Mouse (Mus musculus): ENCODE data around the gene Itpk1. TPM values are rescaled to one million over a fixed set of nuclear protein-coding genes. Genes with fewer than 3 reads are reported as not detected.

The Itpk1 gene
- polyA plus RNA-seq, 1 experiment from 2014 or later, result 5.8 TPM

GRCm38 (mm10) chr12:102610927-102611326 is 93.8 kb downstream of the Itpk1 start:
- Histone ChIP-seq H3K4me1 (replicated peaks; ENCODE audit: control insufficient read depth, insufficient read depth, low read length) (no peaks in the 10 kb centered on the region), H3K27me3 (replicated peaks; ENCODE audit: control insufficient read depth, insufficient read depth, low read length) (no peaks in the 10 kb centered on the region), H3K9ac (ENCODE audit: low read depth, low read length) (no peak overlapping the region), H3K4me2 (no peak overlapping the region), H3K4me3 (ENCODE audit: low read depth, low read length) (no peak overlapping the region), H3K9me3 (ENCODE audit: control insufficient read depth, low read length) (no peaks in the 10 kb centered on the region), H3K27ac (ENCODE audit: low read depth, low read length) (no peak overlapping the region), H3K36me3 (ENCODE audit: control insufficient read depth, insufficient read depth, low read length) (no peaks in the 10 kb centered on the region)
- WGBS, result 85% methylated on average over 8 of the region's 8 CpGs
- DNase-seq (ENCODE audit: low spot score) (no peak), ATAC-seq (replicated peaks; ENCODE audit: low FRiP score) (no peak)

GRCm38 (mm10) chr12:102607808-102608517 is 96.8 kb downstream of the Itpk1 start:
- no peaks in the 10 kb centered on the region for H3K9me3 ChIP-seq (ENCODE audit: control insufficient read depth, low read length)
- no peak for ATAC-seq (replicated peaks; ENCODE audit: low FRiP score)
- no peak overlapping the region for H3K27ac ChIP-seq (ENCODE audit: low read depth, low read length)
- H3K9ac ChIP-seq (ENCODE audit: low read depth, low read length), result no peak overlapping the region
- DNase-seq (ENCODE audit: low spot score), result no peak
- 83% methylated on average over 11 of the region's 11 CpGs for WGBS
- H3K4me3 ChIP-seq (ENCODE audit: low read depth, low read length), result no peak overlapping the region
- no peaks in the 10 kb centered on the region for H3K36me3 ChIP-seq (ENCODE audit: control insufficient read depth, insufficient read depth, low read length)
- no peaks in the 10 kb centered on the region for H3K4me1 ChIP-seq (replicated peaks; ENCODE audit: control insufficient read depth, insufficient read depth, low read length)
- no peak overlapping the region for H3K4me2 ChIP-seq
- H3K27me3 ChIP-seq (replicated peaks; ENCODE audit: control insufficient read depth, insufficient read depth, low read length), result no peaks in the 10 kb centered on the region

- H3K36me3 ChIP-seq (ENCODE audit: control insufficient read depth, insufficient read depth, low read length), result no peaks in the 10 kb centered on the region
- no peak overlapping the region for H3K4me3 ChIP-seq (ENCODE audit: low read depth, low read length)
- H3K9ac ChIP-seq (ENCODE audit: low read depth, low read length), result no peak overlapping the region
- no peaks in the 10 kb centered on the region for H3K4me1 ChIP-seq (replicated peaks; ENCODE audit: control insufficient read depth, insufficient read depth, low read length)
- H3K4me2 ChIP-seq, result no peak overlapping the region
- H3K27me3 ChIP-seq (replicated peaks; ENCODE audit: control insufficient read depth, insufficient read depth, low read length), result no peaks in the 10 kb centered on the region
- no peak overlapping the region for H3K27ac ChIP-seq (ENCODE audit: low read depth, low read length)
- no peak for DNase-seq (ENCODE audit: low spot score)
- 82% methylated on average over 8 of the region's 8 CpGs for WGBS
- no peak for ATAC-seq (replicated peaks; ENCODE audit: low FRiP score)
- H3K9me3 ChIP-seq (ENCODE audit: control insufficient read depth, low read length), result no peaks in the 10 kb centered on the region
These were observed 97.7 kb downstream of the Itpk1 start for GRCm38 (mm10) chr12:102607066-102607465.

- Histone ChIP-seq H3K9me3 (ENCODE audit: control insufficient read depth, low read length) (no peaks in the 10 kb centered on the region), H3K27me3 (replicated peaks; ENCODE audit: control insufficient read depth, insufficient read depth, low read length) (no peaks in the 10 kb centered on the region), H3K9ac (ENCODE audit: low read depth, low read length) (no peak overlapping the region), H3K4me1 (replicated peaks; ENCODE audit: control insufficient read depth, insufficient read depth, low read length) (no peaks in the 10 kb centered on the region; the same call in 1 of the 2 replicates), H3K4me2 (no peak overlapping the region), H3K27ac (ENCODE audit: low read depth, low read length) (no peak overlapping the region), H3K36me3 (ENCODE audit: control insufficient read depth, insufficient read depth, low read length) (no peaks in the 10 kb centered on the region), H3K4me3 (ENCODE audit: low read depth, low read length) (no peak overlapping the region)
- WGBS, result 80% methylated on average over 6 of the region's 6 CpGs
- DNase-seq (ENCODE audit: low spot score) (no peak), ATAC-seq (replicated peaks; ENCODE audit: low FRiP score) (no peak)
These were observed 99.1 kb downstream of the Itpk1 start for GRCm38 (mm10) chr12:102605607-102606006.

- Histone ChIP-seq H3K4me3 (ENCODE audit: low read depth, low read length) (no peak overlapping the region), H3K4me2 (no peak overlapping the region), H3K36me3 (ENCODE audit: control insufficient read depth, insufficient read depth, low read length) (no peaks in the 10 kb centered on the region), H3K27me3 (replicated peaks; ENCODE audit: control insufficient read depth, insufficient read depth, low read length) (no peaks in the 10 kb centered on the region), H3K9ac (ENCODE audit: low read depth, low read length) (no peak overlapping the region), H3K9me3 (ENCODE audit: control insufficient read depth, low read length) (no peaks in the 10 kb centered on the region), H3K4me1 (replicated peaks; ENCODE audit: control insufficient read depth, insufficient read depth, low read length) (no peaks in the 10 kb centered on the region; the same call in 1 of the 2 replicates), H3K27ac (ENCODE audit: low read depth, low read length) (no peak overlapping the region)
- WGBS, result 78% methylated on average over 9 of the region's 9 CpGs
- DNase-seq (ENCODE audit: low spot score) (no peak), ATAC-seq (replicated peaks; ENCODE audit: low FRiP score) (no peak)
These were observed 102.3 kb downstream of the Itpk1 start for GRCm38 (mm10) chr12:102602255-102603041.

GRCm38 (mm10) chr12:102601847-102602246 is 102.9 kb downstream of the Itpk1 start:
- Histone ChIP-seq H3K4me1 (replicated peaks; ENCODE audit: control insufficient read depth, insufficient read depth, low read length) (no peaks in the 10 kb centered on the region; the same call in 1 of the 2 replicates), H3K9ac (ENCODE audit: low read depth, low read length) (no peak overlapping the region), H3K4me3 (ENCODE audit: low read depth, low read length) (no peak overlapping the region), H3K4me2 (no peak overlapping the region), H3K27ac (ENCODE audit: low read depth, low read length) (no peak overlapping the region), H3K9me3 (ENCODE audit: control insufficient read depth, low read length) (no peaks in the 10 kb centered on the region), H3K36me3 (ENCODE audit: control insufficient read depth, insufficient read depth, low read length) (no peaks in the 10 kb centered on the region), H3K27me3 (replicated peaks; ENCODE audit: control insufficient read depth, insufficient read depth, low read length) (no peaks in the 10 kb centered on the region)
- DNase-seq (ENCODE audit: low spot score), result no peak
- ATAC-seq (replicated peaks; ENCODE audit: low FRiP score), result no peak
- 58% methylated on average over 8 of the region's 8 CpGs for WGBS

GRCm38 (mm10) chr12:102600345-102600744 is 104.4 kb downstream of the Itpk1 start:
- H3K4me3 ChIP-seq (ENCODE audit: low read depth, low read length), result no peak overlapping the region
- H3K4me2 ChIP-seq, result no peak overlapping the region
- ATAC-seq (replicated peaks; ENCODE audit: low FRiP score), result no peak
- WGBS, result 81% methylated on average over 6 of the region's 6 CpGs
- no peaks in the 10 kb centered on the region for H3K36me3 ChIP-seq (ENCODE audit: control insufficient read depth, insufficient read depth, low read length)
- no peaks in the 10 kb centered on the region for H3K27me3 ChIP-seq (replicated peaks; ENCODE audit: control insufficient read depth, insufficient read depth, low read length)
- DNase-seq (ENCODE audit: low spot score), result no peak
- no peak overlapping the region for H3K9ac ChIP-seq (ENCODE audit: low read depth, low read length)
- H3K9me3 ChIP-seq (ENCODE audit: control insufficient read depth, low read length), result no peaks in the 10 kb centered on the region
- no peaks in the 10 kb centered on the region; the same call in 1 of the 2 replicates for H3K4me1 ChIP-seq (replicated peaks; ENCODE audit: control insufficient read depth, insufficient read depth, low read length)
- H3K27ac ChIP-seq (ENCODE audit: low read depth, low read length), result no peak overlapping the region

GRCm38 (mm10) chr12:102599801-102600200 is 104.9 kb downstream of the Itpk1 start:
- Histone ChIP-seq H3K36me3 (ENCODE audit: control insufficient read depth, insufficient read depth, low read length) (no peaks in the 10 kb centered on the region), H3K27me3 (replicated peaks; ENCODE audit: control insufficient read depth, insufficient read depth, low read length) (no peaks in the 10 kb centered on the region), H3K9ac (ENCODE audit: low read depth, low read length) (no peak overlapping the region), H3K4me1 (replicated peaks; ENCODE audit: control insufficient read depth, insufficient read depth, low read length) (no peaks in the 10 kb centered on the region; the same call in 1 of the 2 replicates), H3K4me2 (no peak overlapping the region), H3K9me3 (ENCODE audit: control insufficient read depth, low read length) (no peaks in the 10 kb centered on the region), H3K27ac (ENCODE audit: low read depth, low read length) (no peak overlapping the region), H3K4me3 (ENCODE audit: low read depth, low read length) (no peak overlapping the region)
- WGBS, result 94% methylated on average over 7 of the region's 7 CpGs
- DNase-seq (ENCODE audit: low spot score) (no peak), ATAC-seq (replicated peaks; ENCODE audit: low FRiP score) (no peak)

All from liver, embryonic 11.5 days (tissue).